Comparison of ENCODE assay signal across 8 mouse cellular contexts in genomic region chr6:146170603-146171051, GRCm38 (mm10).
DNase-seq lines count a peak whose midpoint lies in the region; ATAC-seq and TF ChIP-seq lines count a peak whose summit lies in the region.

No protein-coding gene starts in this region.

- ATAC-seq in heart, embryonic 12.5 days (ENCODE audit: insufficient number of reproducible peaks, low FRiP score), result no peak
- ATAC-seq in embryonic facial prominence, embryonic 12.5 days (ENCODE audit: insufficient number of reproducible peaks, insufficient read depth, low FRiP score, low TSS enrichment), result peak; percentile 67; the same call in 1 of the 2 replicates
- peak; percentile 61; the same call in 1 of the 2 replicates for ATAC-seq in lung, embryonic 14.5 days (ENCODE audit: insufficient read depth)
- ATAC-seq in forebrain, embryonic 16.5 days, result no peak

- peak; percentile 56 to 77 for DNase-seq in heart, adult 2 months
- DNase-seq in kidney, adult 2 months, result peak; percentile 50
- peak; percentile 61 for DNase-seq in lung, embryonic 14.5 days
- no peak for DNase-seq in thymus, postnatal 0 days (ENCODE audit: low spot score)
- DNase-seq in frontal cortex, adult 2 months (ENCODE audit: extremely low spot score in 1 of 2, low spot score in 1 of 2), result no peak

- 59% methylated on average over 14 of the region's 14 CpGs for WGBS in heart, adult 2 months
- WGBS in heart, embryonic 12.5 days, result 69% methylated on average over 14 of the region's 14 CpGs
- WGBS in embryonic facial prominence, embryonic 12.5 days, result 68% methylated on average over 14 of the region's 14 CpGs
- WGBS in kidney, adult 2 months, result 73% methylated on average over 14 of the region's 14 CpGs
- 66% methylated on average over 14 of the region's 14 CpGs for WGBS in lung, embryonic 14.5 days
- WGBS in forebrain, embryonic 16.5 days, result 90% methylated on average over 14 of the region's 14 CpGs

- TF ChIP-seq CTCF in heart, adult 2 months (IDR thresholded peaks at IDR 0.05), result no peak
- TF ChIP-seq CTCF in kidney, adult 2 months (conservative IDR thresholded peaks at IDR 0.05; ENCODE audit: insufficient read depth, insufficient read length, low read depth, low read length), result no peak
- TF ChIP-seq CTCF in lung, embryonic 14.5 days (IDR thresholded peaks at IDR 0.05; ENCODE audit: low read depth), result no peak

- no peaks in the 10 kb centered on the region for H3K79me2 ChIP-seq in heart, adult 2 months (replicated peaks; ENCODE audit: control insufficient read depth, insufficient read depth, low read length)

- intact Hi-C loops in heart, adult 2 months (cut with DNase I), result no loop called here

- H3K4me3 ChIP-seq in heart, adult 2 months, result no peak overlapping the region
- no peak overlapping the region for H3K4me3 ChIP-seq in heart, embryonic 12.5 days
- no peak overlapping the region for H3K4me3 ChIP-seq in embryonic facial prominence, embryonic 12.5 days
- H3K4me3 ChIP-seq in kidney, adult 2 months (ENCODE audit: insufficient read depth, low read depth, low read length), result no peak overlapping the region
- H3K4me3 ChIP-seq in lung, embryonic 14.5 days (ENCODE audit: low read depth, low read length), result no peak overlapping the region
- H3K4me3 ChIP-seq in forebrain, embryonic 16.5 days (replicated peaks; ENCODE audit: low read length), result no peak overlapping the region

- no peaks in the 10 kb centered on the region for H3K9me3 ChIP-seq in heart, embryonic 12.5 days (replicated peaks)
- H3K9me3 ChIP-seq in embryonic facial prominence, embryonic 12.5 days, result no peaks in the 10 kb centered on the region
- H3K9me3 ChIP-seq in lung, embryonic 14.5 days (ENCODE audit: low read depth, low read length), result no peaks in the 10 kb centered on the region
- H3K9me3 ChIP-seq in forebrain, embryonic 16.5 days (ENCODE audit: control insufficient read depth, low read length), result no peaks in the 10 kb centered on the region

- no peak overlapping the region for H3K4me2 ChIP-seq in heart, embryonic 12.5 days
- no peak overlapping the region for H3K4me2 ChIP-seq in embryonic facial prominence, embryonic 12.5 days (replicated peaks)
- no peak overlapping the region for H3K4me2 ChIP-seq in lung, embryonic 14.5 days
- H3K4me2 ChIP-seq in forebrain, embryonic 16.5 days (ENCODE audit: low read length), result no peak overlapping the region

- no peaks in the 10 kb centered on the region for H3K27me3 ChIP-seq in heart, adult 2 months (ENCODE audit: control insufficient read depth, insufficient read depth, low read length)
- H3K27me3 ChIP-seq in heart, embryonic 12.5 days (replicated peaks), result no peaks in the 10 kb centered on the region
- H3K27me3 ChIP-seq in embryonic facial prominence, embryonic 12.5 days, result no peaks in the 10 kb centered on the region
- no peaks in the 10 kb centered on the region for H3K27me3 ChIP-seq in kidney, adult 2 months (replicated peaks; ENCODE audit: control insufficient read depth, insufficient read depth, low read length)
- no peaks in the 10 kb centered on the region for H3K27me3 ChIP-seq in lung, embryonic 14.5 days (ENCODE audit: insufficient read depth, low read length)
- H3K27me3 ChIP-seq in forebrain, embryonic 16.5 days (replicated peaks; ENCODE audit: control insufficient read depth, insufficient read depth, low read length), result no peaks in the 10 kb centered on the region

- TF ChIP-seq EP300 in heart, adult 2 months (IDR thresholded peaks at IDR 0.05; ENCODE audit: insufficient read depth, low read depth, low read length), result no peak

- 0 out of 2 replicates have a peak, but pooled peaks have one; percentile 17 for TF ChIP-seq POLR2A in heart, adult 2 months (IDR thresholded peaks at IDR 0.05; ENCODE audit: insufficient read depth, low read depth, low read length)
- TF ChIP-seq POLR2A in kidney, adult 2 months (IDR thresholded peaks at IDR 0.05; ENCODE audit: low read depth, low read length), result no peak

- H3K9ac ChIP-seq in heart, adult 2 months (ENCODE audit: low read depth, low read length), result no peak overlapping the region
- H3K9ac ChIP-seq in heart, embryonic 12.5 days, result no peak overlapping the region
- H3K9ac ChIP-seq in embryonic facial prominence, embryonic 12.5 days, result no peak overlapping the region
- H3K9ac ChIP-seq in lung, embryonic 14.5 days, result no peak overlapping the region
- H3K9ac ChIP-seq in forebrain, embryonic 16.5 days (replicated peaks; ENCODE audit: low read depth, low read length), result no peak overlapping the region

- no peaks in the 10 kb centered on the region for H3K36me3 ChIP-seq in heart, adult 2 months (ENCODE audit: control insufficient read depth, insufficient read depth, low read length)
- peaks cover 23% of the 10 kb centered on the region for H3K36me3 ChIP-seq in heart, embryonic 12.5 days
- H3K36me3 ChIP-seq in embryonic facial prominence, embryonic 12.5 days, result no peaks in the 10 kb centered on the region
- H3K36me3 ChIP-seq in kidney, adult 2 months (ENCODE audit: control insufficient read depth, insufficient read depth, low read length), result no peaks in the 10 kb centered on the region
- no peaks in the 10 kb centered on the region for H3K36me3 ChIP-seq in lung, embryonic 14.5 days (ENCODE audit: insufficient read depth)
- H3K36me3 ChIP-seq in forebrain, embryonic 16.5 days (ENCODE audit: control insufficient read depth, insufficient read depth), result no peaks in the 10 kb centered on the region

- H3K27ac ChIP-seq in heart, adult 2 months, result no peak overlapping the region
- H3K27ac ChIP-seq in heart, embryonic 12.5 days (ENCODE audit: poor library complexity, severe bottlenecking), result no peak overlapping the region
- H3K27ac ChIP-seq in embryonic facial prominence, embryonic 12.5 days, result no peak overlapping the region; the same call in 1 of the 2 replicates
- H3K27ac ChIP-seq in kidney, adult 2 months (ENCODE audit: insufficient read depth, low read depth, low read length), result no peak overlapping the region
- 0 out of 2 replicates have a peak overlapping the region, but pooled peaks have one; percentile 8 for H3K27ac ChIP-seq in lung, embryonic 14.5 days (ENCODE audit: low read depth)
- H3K27ac ChIP-seq in forebrain, embryonic 16.5 days (ENCODE audit: low read length), result no peak overlapping the region

- no peaks in the 10 kb centered on the region for H3K4me1 ChIP-seq in heart, adult 2 months (ENCODE audit: control insufficient read depth, insufficient read depth, low read length)
- peaks cover 6% of the 10 kb centered on the region; the same call in 1 of the 2 replicates for H3K4me1 ChIP-seq in heart, embryonic 12.5 days (replicated peaks)
- no peaks in the 10 kb centered on the region for H3K4me1 ChIP-seq in embryonic facial prominence, embryonic 12.5 days
- no peaks in the 10 kb centered on the region for H3K4me1 ChIP-seq in kidney, adult 2 months (ENCODE audit: control insufficient read depth, insufficient read depth, low read length)
- no peaks in the 10 kb centered on the region for H3K4me1 ChIP-seq in lung, embryonic 14.5 days (ENCODE audit: insufficient read depth)
- no peaks in the 10 kb centered on the region for H3K4me1 ChIP-seq in forebrain, embryonic 16.5 days (replicated peaks; ENCODE audit: control insufficient read depth, insufficient read depth, low read length)

Comparison
In these comparisons a context has a peak if more than half of its experiments do, and no peak if none do; other contexts are left out.
1. DNase-seq: peak in heart, adult 2 months (2 of 2), kidney, adult 2 months (single experiment) and lung, embryonic 14.5 days (single experiment); none in thymus, postnatal 0 days (single experiment) and frontal cortex, adult 2 months (0 of 2).
2. ATAC-seq: peak in embryonic facial prominence, embryonic 12.5 days (single experiment) and lung, embryonic 14.5 days (single experiment); none in heart, embryonic 12.5 days (single experiment) and forebrain, embryonic 16.5 days (single experiment).